Mouse (Mus musculus) kidney, adult 18-20 months (tissue): ENCODE results near the gene Eid1.

ENCODE experiments used
- DNase-seq: peaks from one replicate; pipeline ENCODE4 v3.0.0; 2021

Gene Eid1

GRCm38 (mm10) chr2:125672957-125673631 is at the start of gene Eid1:
Eid1 (plus strand) TSS chr2:125673095.
- DNase-seq = peak; percentile 79

- DNase-seq = no peak
Measured at GRCm38 (mm10) chr2:125623211-125623610, 49.7 kb upstream of the Eid1 start.

- no peak for DNase-seq
Measured at GRCm38 (mm10) chr2:125624127-125624685, 48.7 kb upstream of the Eid1 start.

- DNase-seq = peak; percentile 98
Measured at GRCm38 (mm10) chr2:125624837-125625351, 48.0 kb upstream of the Eid1 start, which contains the start of gene Cep152. Cep152 (minus strand) TSS chr2:125625113.

GRCm38 (mm10) chr2:125626536-125626935 is 46.4 kb upstream of the Eid1 start:
- peak; percentile 52 for DNase-seq

- no peak for DNase-seq
Measured at GRCm38 (mm10) chr2:125628487-125628886, 44.4 kb upstream of the Eid1 start.

- no peak for DNase-seq
Measured at GRCm38 (mm10) chr2:125630010-125630409, 42.9 kb upstream of the Eid1 start.

- no peak for DNase-seq
Measured at GRCm38 (mm10) chr2:125637331-125637730, 35.6 kb upstream of the Eid1 start.

- DNase-seq = no peak
Measured at GRCm38 (mm10) chr2:125644912-125645311, 28.0 kb upstream of the Eid1 start.

- DNase-seq = no peak
Measured at GRCm38 (mm10) chr2:125650038-125650437, 22.9 kb upstream of the Eid1 start.

- DNase-seq = no peak
Measured at GRCm38 (mm10) chr2:125650742-125651352, 22.0 kb upstream of the Eid1 start.

- DNase-seq = no peak
Measured at GRCm38 (mm10) chr2:125651563-125651962, 21.3 kb upstream of the Eid1 start.

- no peak for DNase-seq
Measured at GRCm38 (mm10) chr2:125653286-125653685, 19.6 kb upstream of the Eid1 start.

- no peak for DNase-seq
Measured at GRCm38 (mm10) chr2:125655391-125655790, 17.5 kb upstream of the Eid1 start.

GRCm38 (mm10) chr2:125659823-125660536 is 12.9 kb upstream of the Eid1 start:
- DNase-seq = peak; percentile 48

GRCm38 (mm10) chr2:125660537-125661130 is 12.3 kb upstream of the Eid1 start:
- DNase-seq = no peak

GRCm38 (mm10) chr2:125661156-125661555 is 11.7 kb upstream of the Eid1 start:
- DNase-seq = no peak

- DNase-seq = no peak
Measured at GRCm38 (mm10) chr2:125662517-125662916, 10.4 kb upstream of the Eid1 start.

GRCm38 (mm10) chr2:125665213-125665612 is 7.7 kb upstream of the Eid1 start:
- no peak for DNase-seq

- no peak for DNase-seq
Measured at GRCm38 (mm10) chr2:125665909-125666308, 7.0 kb upstream of the Eid1 start.

GRCm38 (mm10) chr2:125666668-125667067 is 6.2 kb upstream of the Eid1 start:
- no peak for DNase-seq

- DNase-seq = no peak
Measured at GRCm38 (mm10) chr2:125667184-125667583, 5.7 kb upstream of the Eid1 start.

GRCm38 (mm10) chr2:125667721-125668120 is 5.2 kb upstream of the Eid1 start:
- DNase-seq = no peak
